Mouse (Mus musculus) cerebellum, adult 11 months (tissue): ENCODE data around the gene Ccs.
"Not testable (repeated sequence)": the region's sequence is repeated elsewhere in the genome, so short reads cannot be mapped to it uniquely, and the experiment has no call there.

ENCODE experiments used
- DNase-seq: peaks from one replicate; pipeline ENCODE4 v3.0.0; 2022

Gene Ccs

DNA sequence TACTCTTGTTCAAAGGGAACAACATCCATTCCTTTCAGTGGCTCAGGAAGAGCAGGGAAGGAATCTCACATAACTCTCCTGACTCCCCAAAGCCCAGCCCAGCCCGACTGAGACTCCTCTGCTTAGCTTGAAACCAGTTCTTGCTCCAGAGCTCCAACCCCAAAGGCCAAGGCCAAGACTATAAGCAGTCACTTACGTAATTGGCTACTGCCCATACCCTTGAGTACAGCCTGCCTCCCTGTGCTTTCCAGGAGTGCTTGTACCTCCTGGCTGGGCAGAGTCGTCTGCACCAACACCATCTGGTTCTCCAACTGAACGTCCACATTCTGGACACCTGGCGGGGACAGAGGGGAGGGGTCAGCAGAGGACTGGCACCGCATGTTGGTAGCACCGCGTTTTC is 5.2 kb downstream of the Ccs start:
- DNase-seq: no peak

DNA sequence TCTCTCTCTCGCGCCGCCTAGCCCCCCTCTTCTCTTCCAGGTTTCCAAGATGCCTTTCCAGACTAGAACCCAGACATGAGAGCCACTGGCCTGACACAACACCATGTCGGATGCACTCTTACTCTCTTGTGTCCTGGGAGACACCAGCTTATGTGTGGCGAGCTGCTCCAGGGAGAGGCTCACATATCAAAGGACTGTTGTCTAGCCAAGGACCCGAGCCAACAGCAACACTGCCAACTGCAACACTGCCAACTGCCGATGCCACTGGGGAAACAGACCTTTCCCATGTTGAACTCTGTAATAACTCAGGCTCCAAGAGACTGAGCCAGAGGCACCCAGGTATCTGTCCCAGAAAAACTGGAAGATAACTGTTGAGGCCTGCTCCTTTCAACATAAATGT is 10.0 kb downstream of the Ccs start:
- DNase-seq: peak; percentile 66

DNA sequence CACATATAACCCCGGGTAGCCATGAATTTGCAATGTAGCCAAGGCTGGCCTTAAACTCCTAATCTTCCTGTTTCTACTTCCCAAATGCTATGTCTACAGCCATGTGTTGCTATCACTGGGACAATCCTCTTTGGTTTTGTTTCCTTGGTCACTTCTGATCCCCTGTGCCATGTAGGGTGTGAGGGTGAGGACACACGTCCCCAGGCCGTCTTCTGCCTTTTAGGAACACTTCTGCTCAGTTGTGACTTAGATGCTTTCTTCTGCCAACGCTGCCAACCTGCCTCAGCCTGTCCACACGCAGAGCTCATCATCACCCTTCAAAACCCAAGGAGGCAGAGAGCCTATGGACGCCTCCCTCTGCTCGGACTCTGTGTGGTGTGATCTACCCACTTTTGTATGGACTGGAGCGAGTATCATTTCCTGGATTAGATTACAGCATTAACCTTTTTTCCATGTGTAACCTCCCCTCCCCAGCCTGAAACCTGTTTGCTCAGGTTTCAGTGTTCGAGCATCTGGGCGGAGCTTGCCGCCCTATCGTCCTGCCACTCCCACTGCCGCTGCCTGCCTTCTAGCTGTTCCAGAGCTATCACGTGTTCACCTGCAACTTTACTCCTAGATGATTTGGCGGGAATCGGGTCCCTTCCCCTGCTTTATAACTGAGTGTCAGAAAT is 10.6 kb downstream of the Ccs start:
- DNase-seq: no peak

DNA sequence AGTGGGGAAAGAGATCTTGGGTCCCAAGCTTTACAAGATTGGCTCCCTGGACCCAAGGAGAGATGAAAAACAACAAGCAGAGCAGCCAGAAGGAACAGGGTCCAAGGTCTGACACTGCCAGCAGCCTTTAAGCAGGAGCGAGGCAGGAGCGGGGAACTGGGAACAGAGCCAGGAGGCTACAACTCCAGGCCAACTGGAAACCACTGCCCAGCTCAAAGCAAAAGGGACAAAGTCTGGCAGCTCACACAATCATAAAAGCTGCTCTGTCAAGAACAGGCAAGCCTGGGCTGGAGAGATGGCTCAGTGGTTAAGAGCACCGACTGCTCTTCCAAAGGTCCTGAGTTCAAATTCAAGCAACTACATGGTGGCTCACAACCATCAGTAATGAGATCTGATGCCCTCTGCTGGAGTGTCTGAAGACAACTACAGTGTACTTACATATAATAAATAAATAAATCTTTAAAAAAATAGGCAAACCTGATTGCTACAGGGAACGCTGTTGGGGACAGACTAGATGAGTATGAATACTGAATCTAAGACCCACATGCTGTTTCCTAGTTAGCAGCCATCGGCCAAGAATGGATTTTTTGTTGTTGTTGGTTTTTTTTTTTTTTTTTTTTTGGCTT is 18.3 kb downstream of the Ccs start:
- DNase-seq: peak; percentile 33

DNA sequence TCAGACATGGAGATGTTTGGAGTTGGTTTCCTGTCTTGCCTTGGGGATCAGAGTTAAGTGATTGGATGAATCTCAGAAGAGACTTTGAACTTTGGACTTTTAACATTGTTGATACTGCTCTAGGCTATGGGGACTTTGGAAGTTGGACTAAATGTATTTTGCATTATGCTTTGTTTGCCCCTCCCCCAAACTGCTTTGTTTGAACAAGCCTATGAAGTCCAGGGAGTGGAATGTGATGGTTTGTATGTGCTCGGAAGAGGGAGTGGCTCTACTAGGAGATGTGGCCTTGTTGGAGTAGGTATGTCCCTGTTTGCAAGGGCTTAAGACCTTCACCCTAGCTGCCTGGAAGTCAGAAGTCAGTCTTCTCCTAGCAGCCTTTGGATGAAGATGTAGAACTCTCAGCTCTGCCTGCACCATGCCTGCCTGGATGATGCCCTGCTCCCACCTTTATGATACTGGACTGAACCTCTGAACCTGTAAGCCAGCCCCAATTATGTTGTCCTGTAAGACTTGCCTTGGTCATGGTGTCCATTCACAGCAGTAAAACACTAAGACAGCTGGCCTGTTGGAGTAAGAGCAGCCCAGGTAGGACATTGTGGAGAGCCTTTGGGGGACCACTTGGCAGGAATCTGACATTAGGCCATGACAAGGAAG is 21.8 kb downstream of the Ccs start:
- DNase-seq: no peak

DNA sequence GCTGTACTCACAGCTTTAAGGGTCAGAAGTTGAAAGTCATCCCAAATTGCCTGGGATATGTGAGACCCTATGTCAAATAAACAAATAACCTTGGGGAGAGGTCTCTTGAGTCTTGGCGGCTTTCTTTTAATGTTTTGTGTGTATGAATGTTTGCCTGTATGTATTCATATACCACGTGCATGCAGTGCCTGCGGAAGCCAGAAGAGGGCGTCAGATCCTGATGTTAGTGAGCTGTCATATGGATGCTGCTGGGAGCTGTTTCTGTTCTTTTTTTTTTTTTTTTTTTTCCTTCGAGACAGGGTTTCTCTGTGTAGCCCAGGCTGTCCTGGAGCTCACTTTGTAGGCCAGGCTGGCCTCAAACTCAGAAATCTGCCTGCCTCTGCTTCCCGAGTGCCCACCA is 26.1 kb downstream of the Ccs start:
- DNase-seq: no peak

- DNase-seq: not testable (repeated sequence)
Measured at GRCm38 (mm10) chr19:4812334-4812949, 26.7 kb downstream of the Ccs start.

GRCm38 (mm10) chr19:4811909-4812242 is 27.3 kb downstream of the Ccs start:
- DNase-seq: no peak

DNA sequence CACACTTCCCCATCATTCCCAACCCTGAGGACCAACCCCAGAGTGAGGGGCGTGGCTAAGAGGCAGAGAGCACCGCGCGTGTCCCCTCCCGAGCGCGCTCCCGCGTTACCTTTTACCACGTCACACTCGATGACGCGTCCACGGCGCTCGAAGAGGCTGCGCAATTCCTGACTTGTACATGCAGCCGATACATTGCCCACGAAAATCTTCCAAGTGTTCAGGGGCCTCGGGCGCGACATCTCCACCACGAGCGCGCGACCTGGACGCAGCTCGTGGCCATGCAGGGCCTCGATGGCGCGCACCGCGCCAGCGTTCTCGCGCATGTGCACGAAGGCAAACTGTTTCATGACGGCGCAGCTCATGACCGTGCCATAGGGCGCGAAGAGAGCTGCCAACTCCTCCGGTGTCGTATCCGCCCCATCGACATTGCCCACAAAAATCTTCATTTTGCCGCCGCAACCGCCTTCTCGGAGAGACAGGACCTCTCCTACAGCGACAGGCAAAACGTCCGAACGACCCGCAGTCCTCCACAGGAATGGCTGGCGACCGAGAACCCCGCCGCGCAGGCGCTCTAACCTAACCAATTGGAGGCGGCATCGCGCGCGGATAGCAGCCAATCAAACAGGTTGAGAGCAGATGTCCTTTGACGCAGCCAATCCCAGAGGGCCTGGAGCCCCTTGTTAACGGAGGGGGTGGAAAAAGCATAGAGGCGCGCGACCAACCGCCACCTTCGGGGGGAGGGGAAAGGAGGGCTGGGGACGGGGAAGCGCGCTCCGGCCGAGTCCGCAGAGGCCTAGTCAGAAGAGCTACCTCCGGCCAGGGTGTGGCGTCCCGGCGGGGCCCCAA is 27.8 kb downstream of the Ccs start, which contains the start of the genes Gm21992 and Rbm14:
TSS of gene Gm21992 (minus strand) at position 550 of the 846 bp plus-strand sequence.
TSS of gene Rbm14 (minus strand) at position 572 of the 846 bp plus-strand sequence.
- peak; percentile 98 for DNase-seq

DNA sequence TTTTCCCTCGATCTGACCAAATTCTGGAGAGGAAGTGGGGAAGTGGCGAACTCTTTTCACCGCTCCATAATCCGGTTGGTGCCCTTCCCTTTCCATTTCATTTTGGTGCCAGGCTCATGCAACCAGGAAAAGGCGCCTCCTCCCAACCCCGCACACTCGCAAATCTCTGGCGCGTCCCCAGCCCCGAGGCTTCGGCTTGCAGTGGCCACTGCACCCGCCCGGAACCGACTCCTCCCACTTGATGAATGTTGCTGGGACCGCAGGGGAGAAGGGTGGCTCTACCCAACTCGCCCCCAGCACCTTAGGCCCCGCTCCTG is 28.4 kb downstream of the Ccs start:
- DNase-seq: no peak

DNA sequence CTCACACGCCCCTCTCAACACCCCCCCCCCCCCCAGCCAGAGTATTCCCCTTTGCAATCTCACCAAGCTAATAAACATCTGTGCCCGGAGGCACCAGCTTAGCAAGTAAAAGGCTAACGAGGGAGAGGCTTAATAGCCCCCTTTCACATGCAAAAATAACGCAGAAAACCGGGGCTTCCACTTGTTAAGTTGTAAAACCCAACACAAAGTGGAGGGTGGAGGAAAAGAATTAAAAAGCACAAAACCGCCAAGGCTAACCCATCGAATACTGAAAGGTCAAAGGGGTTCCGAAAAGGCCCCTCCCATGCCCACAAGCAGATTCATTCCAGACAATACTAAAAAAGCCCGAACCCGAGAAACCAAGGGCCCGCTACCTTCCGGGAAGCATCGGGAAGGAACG is 28.8 kb downstream of the Ccs start:
- no peak for DNase-seq

- no peak for DNase-seq
Measured at GRCm38 (mm10) chr19:4803283-4803682, 35.8 kb downstream of the Ccs start.

- peak; percentile 43 for DNase-seq
Measured at GRCm38 (mm10) chr19:4802691-4803091, 36.4 kb downstream of the Ccs start.

GRCm38 (mm10) chr19:4799083-4799482 is 40.0 kb downstream of the Ccs start:
- DNase-seq: no peak

DNA sequence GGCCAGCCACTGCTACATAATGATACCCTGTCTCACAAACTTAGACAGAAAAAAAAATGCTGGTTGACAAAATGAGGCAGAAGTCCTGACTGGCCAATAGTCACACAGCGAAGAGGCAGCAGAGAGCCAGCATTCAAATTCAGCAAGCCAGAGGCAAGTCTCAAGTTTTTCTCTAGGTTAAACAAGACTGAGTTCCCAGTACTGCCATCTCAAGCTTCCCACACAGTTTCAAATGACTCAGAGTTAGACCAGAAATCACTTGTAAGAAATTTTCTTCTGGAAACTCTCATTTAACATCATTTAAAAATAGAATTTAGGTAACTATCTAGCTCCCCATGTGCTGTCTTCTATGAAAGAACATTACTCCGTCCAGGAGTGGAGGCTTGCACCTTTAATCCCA is 41.3 kb downstream of the Ccs start:
- DNase-seq: no peak

GRCm38 (mm10) chr19:4795929-4796328 is 43.2 kb downstream of the Ccs start:
- DNase-seq: no peak

- DNase-seq: peak; percentile 97
Measured at GRCm38 (mm10) chr19:4793831-4794422, 45.2 kb downstream of the Ccs start, which contains the start of gene Rbm4. Gene Rbm4 (minus strand): TSS chr19:4793901.

- DNase-seq: no peak
Measured at GRCm38 (mm10) chr19:4793281-4793830, 45.8 kb downstream of the Ccs start.

GRCm38 (mm10) chr19:4786313-4786712 is 52.8 kb downstream of the Ccs start:
- no peak for DNase-seq

- DNase-seq: no peak
Measured at GRCm38 (mm10) chr19:4785206-4785605, 53.9 kb downstream of the Ccs start.

GRCm38 (mm10) chr19:4782891-4783290 is 56.2 kb downstream of the Ccs start:
- no peak for DNase-seq
